Mouse (Mus musculus) kidney, postnatal 0 days (tissue): Measurements from ENCODE around the gene Uggt1. TPM values are rescaled to one million over a fixed set of nuclear protein-coding genes. Genes with fewer than 3 reads are reported as not detected.

Experiments
- ATAC-seq: fragments of 200-750 bp; cut with Nextera tagmentation; replicated peaks from 2 replicates; pipeline ENCODE4 v1.8.0; 2017; ENCODE audit warnings: low read depth, moderate number of reproducible peaks, moderate TSS enrichment, moderate library complexity; ENCODE audit not compliant: low FRiP score
- DNase-seq: peaks from one replicate; pipeline ENCODE4 v3.0.0-alpha.2; 2016; ENCODE audit warnings: low spot score
- H3K27ac ChIP-seq: fragments of 300-500 bp; sonication (generic); 2 replicates; pipeline ENCODE4 v1.5.1; 2014; ENCODE audit warnings: mild to moderate bottlenecking
- H3K27me3 ChIP-seq: fragments of 300-500 bp; sonication (generic); 2 replicates; pipeline ENCODE4 v1.6.1; 2014; ENCODE audit warnings: low read length, mixed read lengths; ENCODE audit not compliant: insufficient read depth
- H3K36me3 ChIP-seq: fragments of 300-500 bp; sonication (generic); 2 replicates; pipeline ENCODE4 v1.6.1; 2014; ENCODE audit warnings: low read length, mixed read lengths; ENCODE audit not compliant: insufficient read depth
- H3K4me1 ChIP-seq: fragments of 300-500 bp; sonication (generic); replicated peaks from 2 replicates; pipeline ENCODE4 v1.6.1; 2014; ENCODE audit warnings: antibody characterized with exemption, low read length, mixed read lengths; ENCODE audit not compliant: insufficient read depth
- H3K4me2 ChIP-seq: fragments of 300-500 bp; sonication (generic); 2 replicates; pipeline ENCODE4 v1.6.1; 2014; ENCODE audit warnings: mild to moderate bottlenecking, low read length, moderate library complexity, mixed read lengths
- H3K4me3 ChIP-seq: fragments of 300-500 bp; sonication (generic); replicated peaks from 2 replicates; pipeline ENCODE4 v1.5.1; 2014; ENCODE audit warnings: low read depth, low read length
- H3K9ac ChIP-seq: fragments of 300-500 bp; sonication (generic); 2 replicates; pipeline ENCODE4 v1.6.1; 2014; ENCODE audit warnings: low read depth, low read length
- H3K9me3 ChIP-seq: fragments of 300-500 bp; sonication (generic); replicated peaks from 2 replicates; pipeline ENCODE4 v1.6.1; 2016; ENCODE audit warnings: low read length, inconsistent platforms, mixed read lengths
- CTCF ChIP-seq: IDR thresholded peaks from 2 replicates; pipeline ENCODE4 v1.5.1; 2016; ENCODE audit warnings: antibody characterized with exemption, low read depth, mild to moderate bottlenecking, moderate library complexity
- WGBS: fragments of 180-500 bp; shearing (Covaris S2); extraction: QIAGEN DNeasy Blood & Tissue Kit; methylation state at CpG from one replicate; pipeline ENCODE4 v1.1.7; 2014; 5-methylcytosine and 5-hydroxymethylcytosine counted together
- microRNA-seq: library from miRNA; unstranded; fragments of <30 nt; microRNA quantifications from one replicate; pipeline ENCODE4, GENCODE M21; 2016
- polyA plus RNA-seq: library from polyadenylated mRNA; unstranded; fragments of >200 nt; fragmentation: Nextera tagmentation; extraction: Ambion mirVana; gene quantifications from 2 replicates; pipeline ENCODE4 v1.2.1, GENCODE M21; 2015

The Uggt1 gene
- polyA plus RNA-seq, 1 experiment from 2014 or later = 41.2 TPM

GRCm38 (mm10) chr1:36098432-36098831 is 146.1 kb downstream of the Uggt1 start:
- H3K9ac ChIP-seq = no peak overlapping the region
- TF ChIP-seq CTCF = no peak
- ATAC-seq (no peak), DNase-seq (no peak)
- no peak overlapping the region for H3K4me3 ChIP-seq
- H3K9me3 ChIP-seq = no peaks in the 10 kb centered on the region
- no peak overlapping the region for H3K27ac ChIP-seq
- no peak overlapping the region for H3K4me2 ChIP-seq
- no peaks in the 10 kb centered on the region for H3K27me3 ChIP-seq
- H3K4me1 ChIP-seq = no peaks in the 10 kb centered on the region; the same call in 1 of the 2 replicates
- 86% methylated on average over 4 of the region's 4 CpGs for WGBS
- H3K36me3 ChIP-seq = peaks cover 24% of the 10 kb centered on the region

GRCm38 (mm10) chr1:36095423-36096272 is 148.9 kb downstream of the Uggt1 start:
- Histone ChIP-seq H3K4me2 (no peak overlapping the region), H3K27me3 (no peaks in the 10 kb centered on the region), H3K36me3 (peaks cover 11% of the 10 kb centered on the region), H3K27ac (0 out of 2 replicates have a peak overlapping the region, but pooled peaks have one; percentile 16), H3K9ac (no peak overlapping the region), H3K4me3 (no peak overlapping the region), H3K9me3 (no peaks in the 10 kb centered on the region), H3K4me1 (peaks cover 4% of the 10 kb centered on the region; the same call in 1 of the 2 replicates)
- DNase-seq (no peak), ATAC-seq (no peak; the same call in 1 of the 2 replicates)
- no peak for TF ChIP-seq CTCF
- 63% methylated on average over 11 of the region's 12 CpGs for WGBS

GRCm38 (mm10) chr1:36093741-36094140 is 150.8 kb downstream of the Uggt1 start:
- peaks cover 21% of the 10 kb centered on the region; the same call in 1 of the 2 replicates for H3K4me1 ChIP-seq
- ATAC-seq = no peak
- no peaks in the 10 kb centered on the region for H3K9me3 ChIP-seq
- no peaks in the 10 kb centered on the region for H3K27me3 ChIP-seq
- no peak for TF ChIP-seq CTCF
- no peak overlapping the region for H3K9ac ChIP-seq
- H3K27ac ChIP-seq = no peak overlapping the region
- WGBS = 94% methylated on average over 8 of the region's 8 CpGs
- peaks cover 11% of the 10 kb centered on the region for H3K36me3 ChIP-seq
- H3K4me3 ChIP-seq = no peak overlapping the region
- no peak for DNase-seq
- H3K4me2 ChIP-seq = no peak overlapping the region

GRCm38 (mm10) chr1:36091246-36091645 is 153.3 kb downstream of the Uggt1 start:
- DNase-seq (no peak), ATAC-seq (no peak)
- no peak overlapping the region for H3K27ac ChIP-seq
- peaks cover 11% of the 10 kb centered on the region for H3K36me3 ChIP-seq
- WGBS = 70% methylated on average over 6 of the region's 6 CpGs
- TF ChIP-seq CTCF = no peak
- peaks cover 33% of the 10 kb centered on the region for H3K4me1 ChIP-seq
- H3K4me3 ChIP-seq = no peak overlapping the region
- no peaks in the 10 kb centered on the region for H3K27me3 ChIP-seq
- no peak overlapping the region for H3K9ac ChIP-seq
- H3K4me2 ChIP-seq = no peak overlapping the region
- H3K9me3 ChIP-seq = no peaks in the 10 kb centered on the region

- 0 out of 2 replicates have a peak, but pooled peaks have one; percentile 17 for ATAC-seq
- WGBS = 88% methylated on average over 4 of the region's 4 CpGs
- DNase-seq = no peak
- H3K9ac ChIP-seq = no peak overlapping the region
- peaks cover 13% of the 10 kb centered on the region for H3K36me3 ChIP-seq
- no peak overlapping the region for H3K4me2 ChIP-seq
- H3K4me3 ChIP-seq = no peak overlapping the region
- no peak for TF ChIP-seq CTCF
- peaks cover 33% of the 10 kb centered on the region for H3K4me1 ChIP-seq
- no peaks in the 10 kb centered on the region for H3K9me3 ChIP-seq
- no peaks in the 10 kb centered on the region for H3K27me3 ChIP-seq
- no peak overlapping the region for H3K27ac ChIP-seq
These were observed 153.8 kb downstream of the Uggt1 start for GRCm38 (mm10) chr1:36090722-36091110.

Small RNA genes within 50 kb of the gene (microRNA-seq; reads per million reads assigned to microRNA genes)
- gene Mir6897 = 2.4 reads per million, percentile 4 among the genes with 10 or more reads in this experiment

Other genes with a start within 250 kb of the Uggt1 start
- gene Hs6st1, start 176.3 kb downstream of the Uggt1 start, polyA plus RNA-seq = 13.7 and 23.6 TPM in 2 replicates
- gene Neurl3, start 30.0 kb upstream of the Uggt1 start, polyA plus RNA-seq = 13.3 and 14.1 TPM in 2 replicates
- gene Arid5a, start 63.0 kb upstream of the Uggt1 start, polyA plus RNA-seq = 6.7 and 7.4 TPM in 2 replicates
- gene Kansl3, start 124.5 kb upstream of the Uggt1 start, polyA plus RNA-seq = 30.0 and 32.3 TPM in 2 replicates
- gene Fer1l5, start 127.6 kb upstream of the Uggt1 start, polyA plus RNA-seq = 0.28 and 0.47 TPM in 2 replicates
- 35.9 and 38.3 TPM in 2 replicates for gene Lman2l, start 200.6 kb upstream of the Uggt1 start, polyA plus RNA-seq
- 9.4 and 10.9 TPM in 2 replicates for gene Cnnm4, start 226.9 kb upstream of the Uggt1 start, polyA plus RNA-seq